Mouse (Mus musculus) liver, embryonic 12.5 days (tissue): ENCODE data around the gene Hyou1. TPM values are rescaled to one million over a fixed set of nuclear protein-coding genes. Genes with fewer than 3 reads are reported as not detected.
"Not testable (repeated sequence)": the region's sequence is repeated elsewhere in the genome, so short reads cannot be mapped to it uniquely, and the experiment has no call there.

Experiments
- ATAC-seq: fragments of 200-750 bp; cut with Nextera tagmentation; 2 replicates; pipeline ENCODE4 v1.8.0; 2017; ENCODE audit warnings: moderate number of reproducible peaks, mild to moderate bottlenecking, moderate library complexity
- H3K27ac ChIP-seq: fragments of 300-500 bp; sonication (generic); 2 replicates; pipeline ENCODE4 v1.5.1; 2016; ENCODE audit warnings: mild to moderate bottlenecking
- H3K27me3 ChIP-seq: fragments of 300-500 bp; sonication (generic); replicated peaks from 2 replicates; pipeline ENCODE4 v1.6.1; 2016; ENCODE audit warnings: mild to moderate bottlenecking, moderate library complexity
- H3K36me3 ChIP-seq: fragments of 300-500 bp; sonication (generic); 2 replicates; pipeline ENCODE4 v1.6.1; 2016; ENCODE audit warnings: mild to moderate bottlenecking, moderate library complexity
- H3K4me1 ChIP-seq: fragments of 300-500 bp; sonication (generic); 2 replicates; pipeline ENCODE4 v1.6.1; 2016
- H3K4me2 ChIP-seq: fragments of 300-500 bp; sonication (generic); 2 replicates; pipeline ENCODE4 v1.6.1; 2016; ENCODE audit warnings: mild to moderate bottlenecking, moderate library complexity
- H3K4me3 ChIP-seq: fragments of 300-500 bp; sonication (generic); 2 replicates; pipeline ENCODE4 v1.5.1; 2016; ENCODE audit warnings: mild to moderate bottlenecking, moderate library complexity
- H3K9ac ChIP-seq: fragments of 300-500 bp; sonication (generic); 2 replicates; pipeline ENCODE4 v1.6.1; 2016; ENCODE audit warnings: mild to moderate bottlenecking, moderate library complexity
- H3K9me3 ChIP-seq: fragments of 300-500 bp; sonication (generic); replicated peaks from 2 replicates; pipeline ENCODE4 v1.6.1; 2016; ENCODE audit warnings: mild to moderate bottlenecking, moderate library complexity
- WGBS: fragments of 180-500 bp; shearing (Covaris S2); methylation state at CpG from one replicate; pipeline ENCODE4 v1.1.7; 2016; ENCODE audit not compliant: insufficient replicate concordance; 5-methylcytosine and 5-hydroxymethylcytosine counted together
- polyA plus RNA-seq: library from polyadenylated mRNA; unstranded; fragments of >200 nt; fragmentation: Nextera tagmentation; extraction: Ambion mirVana; gene quantifications from 2 replicates; pipeline ENCODE4 v1.2.1, GENCODE M21; 2016

The Hyou1 gene
- polyA plus RNA-seq: 24.4 and 26.4 TPM in 2 replicates

DNA sequence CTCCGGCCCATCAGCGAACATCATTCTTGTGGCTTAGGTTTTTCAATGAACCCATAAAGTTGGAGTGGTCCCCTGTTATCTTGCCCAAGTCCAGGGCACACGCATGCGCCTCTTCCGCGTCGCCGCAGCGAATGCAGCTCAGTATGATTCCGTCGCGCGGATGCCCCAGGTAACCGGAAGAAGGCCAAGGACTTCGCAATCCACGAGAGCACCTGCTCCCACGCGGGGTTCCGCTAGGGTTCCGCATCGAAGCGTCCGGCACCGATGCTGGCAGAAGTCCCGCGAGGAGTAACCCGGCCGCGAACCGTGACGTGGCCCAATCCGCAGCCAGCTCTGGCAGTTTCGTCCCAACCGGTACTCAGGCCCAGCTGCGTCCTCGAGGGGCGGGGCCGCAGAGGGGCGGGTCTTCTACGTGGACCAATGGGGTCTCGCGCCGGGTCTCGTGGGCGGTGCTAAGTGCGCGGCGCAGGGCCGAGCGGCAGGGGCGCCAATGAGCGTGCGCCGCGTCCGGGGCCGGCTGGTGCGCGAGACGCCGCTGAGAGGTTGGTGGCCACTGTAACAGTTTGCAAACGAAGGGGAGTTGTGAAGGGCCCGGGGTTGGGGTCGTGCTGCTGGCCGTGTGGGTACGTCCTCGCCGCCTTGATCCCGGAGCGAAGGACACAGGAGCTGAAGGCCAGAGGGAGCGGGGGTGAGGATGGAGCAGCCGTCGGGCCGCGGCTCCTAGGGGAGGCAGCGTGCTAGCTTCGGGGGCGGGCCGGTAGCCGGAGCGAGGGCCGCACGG, at the start of gene Hyou1:
Gene Hyou1, plus strand, starts transcription at position 437 of the 781 bp plus-strand sequence.
- Histone ChIP-seq H3K36me3 (peaks cover 38% of the 10 kb centered on the region), H3K4me2 (peak within 1 kb of the TSS; percentile 92), H3K27ac (peak within 1 kb of the TSS; percentile 85), H3K4me3 (peak within 1 kb of the TSS; percentile 79), H3K9ac (peak within 1 kb of the TSS; percentile 86), H3K4me1 (peaks cover 34% of the 10 kb centered on the region), H3K9me3 (no peaks in the 10 kb centered on the region), H3K27me3 (no peaks in the 10 kb centered on the region)
- ATAC-seq: peak; percentile 94
- under 1% methylated on average over 83 of the region's 83 CpGs for WGBS

DNA sequence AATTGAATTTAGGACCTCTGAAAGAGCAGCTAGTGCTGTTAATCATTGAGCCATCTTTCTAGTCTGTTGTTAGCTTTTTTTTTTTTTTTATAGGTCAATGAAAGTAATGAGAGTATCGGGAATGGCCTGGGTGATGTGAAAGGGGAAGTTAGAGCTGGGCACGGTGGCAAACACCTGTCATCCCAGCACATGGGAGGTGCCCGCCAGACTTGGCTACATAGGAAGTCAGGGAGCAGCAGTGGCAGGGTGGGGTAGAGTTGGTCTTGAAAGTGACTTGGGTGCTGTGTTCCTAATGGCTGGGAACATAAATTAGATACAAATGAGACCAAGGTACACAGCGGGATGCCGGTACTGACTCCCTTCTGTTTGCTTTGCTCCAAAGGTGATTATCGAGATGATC, 48.6 kb upstream of the Hyou1 start:
- H3K4me3 ChIP-seq: no peak overlapping the region
- H3K4me2 ChIP-seq: no peak overlapping the region
- H3K9ac ChIP-seq: no peak overlapping the region
- no peaks in the 10 kb centered on the region for H3K9me3 ChIP-seq
- no peak overlapping the region for H3K27ac ChIP-seq
- 80% methylated on average over 6 of the region's 6 CpGs for whole genome bisulfite sequencing
- H3K36me3 ChIP-seq: peaks cover 69% of the 10 kb centered on the region
- no peak for ATAC-seq
- H3K27me3 ChIP-seq: no peaks in the 10 kb centered on the region
- H3K4me1 ChIP-seq: peaks cover 34% of the 10 kb centered on the region

DNA sequence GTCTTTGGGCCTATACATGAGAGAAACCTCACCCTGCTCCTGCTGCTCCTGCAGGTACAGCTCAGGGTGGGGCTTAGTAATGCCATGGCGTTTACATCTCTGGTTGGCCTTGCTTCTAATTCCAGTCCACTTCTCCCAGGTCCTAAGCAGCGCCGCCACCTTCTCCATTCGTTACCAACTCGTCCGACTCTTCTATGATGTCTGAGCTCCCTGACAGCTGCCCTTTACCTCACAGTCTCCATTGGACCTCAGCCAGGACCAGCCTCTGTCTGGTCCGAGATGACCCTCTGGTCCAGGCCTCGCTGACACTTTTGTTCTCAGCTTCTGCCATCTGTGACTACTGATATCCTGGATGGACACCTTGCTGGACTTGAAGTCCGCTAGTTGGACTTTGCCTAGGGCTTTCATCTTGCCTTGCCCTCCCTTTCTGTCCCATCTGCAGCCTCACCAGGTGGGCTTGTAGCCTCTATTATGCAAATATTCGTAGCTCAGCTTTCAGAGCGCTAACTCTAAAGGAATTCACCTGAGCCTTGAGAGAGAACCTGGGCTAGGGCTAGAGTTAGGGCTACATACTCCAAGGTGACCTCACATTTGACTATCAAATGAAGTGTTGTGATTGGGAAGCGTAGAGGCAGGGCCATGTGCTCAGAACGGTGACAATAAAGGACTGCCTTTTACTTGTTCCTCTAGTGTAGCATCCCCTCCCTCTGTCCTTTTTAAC, 46.2 kb upstream of the Hyou1 start:
- no peaks in the 10 kb centered on the region for H3K9me3 ChIP-seq
- no peak for ATAC-seq
- 90% methylated on average over 13 of the region's 13 CpGs for WGBS
- peak overlapping the region; percentile 65 for H3K9ac ChIP-seq
- peak overlapping the region; percentile 89 for H3K27ac ChIP-seq
- peak overlapping the region; percentile 66 for H3K4me2 ChIP-seq
- H3K4me3 ChIP-seq: peak overlapping the region; percentile 54
- H3K36me3 ChIP-seq: peaks cover 89% of the 10 kb centered on the region
- H3K4me1 ChIP-seq: peaks cover 33% of the 10 kb centered on the region
- no peaks in the 10 kb centered on the region for H3K27me3 ChIP-seq

DNA sequence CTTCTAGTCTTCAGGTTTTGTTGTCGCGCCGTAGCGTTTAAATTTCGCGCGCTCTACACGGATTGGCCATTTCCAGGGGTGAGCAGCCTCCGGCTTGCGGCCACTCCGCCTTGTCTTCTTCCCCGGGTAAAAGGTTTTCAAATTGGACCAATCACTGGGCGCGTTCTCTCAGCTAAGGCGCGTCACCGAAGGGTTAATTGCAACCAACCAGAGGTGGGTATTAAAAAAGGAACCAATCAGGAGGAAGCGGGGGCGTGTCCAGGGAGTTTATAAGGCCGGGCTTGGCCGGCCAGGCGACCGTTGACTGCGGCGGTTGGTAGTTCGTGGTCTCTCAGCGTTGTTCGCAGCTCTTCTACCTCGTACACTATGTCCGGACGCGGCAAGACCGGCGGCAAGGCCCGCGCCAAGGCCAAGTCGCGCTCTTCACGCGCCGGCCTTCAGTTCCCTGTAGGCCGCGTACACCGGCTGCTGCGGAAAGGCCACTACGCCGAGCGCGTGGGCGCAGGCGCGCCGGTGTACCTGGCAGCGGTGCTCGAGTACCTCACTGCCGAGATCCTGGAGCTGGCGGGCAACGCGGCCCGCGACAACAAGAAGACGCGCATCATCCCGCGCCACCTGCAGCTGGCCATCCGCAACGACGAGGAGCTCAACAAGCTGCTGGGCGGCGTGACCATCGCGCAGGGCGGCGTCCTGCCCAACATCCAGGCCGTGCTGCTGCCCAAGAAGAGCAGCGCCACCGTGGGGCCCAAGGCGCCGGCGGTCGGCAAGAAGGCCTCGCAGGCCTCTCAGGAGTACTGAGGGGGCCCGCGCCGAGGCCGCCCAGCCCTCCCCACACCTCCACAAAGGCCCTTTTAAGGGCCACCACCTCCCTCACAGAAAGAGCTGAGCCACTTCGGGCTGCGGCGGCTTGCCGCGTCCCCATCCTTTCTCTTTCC, 44.6 kb upstream of the Hyou1 start, which contains the start of gene H2afx:
Gene H2afx, plus strand, starts transcription at position 299 of the 935 bp plus-strand sequence.
- WGBS: under 1% methylated on average over 91 of the region's 91 CpGs
- no peaks in the 10 kb centered on the region for H3K9me3 ChIP-seq
- peak within 1 kb of the TSS; percentile 100 for H3K27ac ChIP-seq
- H3K4me1 ChIP-seq: peaks cover 46% of the 10 kb centered on the region
- ATAC-seq: peak; percentile 88
- peak within 1 kb of the TSS; percentile 84 for H3K4me2 ChIP-seq
- peak within 1 kb of the TSS; percentile 93 for H3K4me3 ChIP-seq
- peak within 1 kb of the TSS; percentile 99 for H3K9ac ChIP-seq
- H3K27me3 ChIP-seq: no peaks in the 10 kb centered on the region
- H3K36me3 ChIP-seq: peaks cover 90% of the 10 kb centered on the region

DNA sequence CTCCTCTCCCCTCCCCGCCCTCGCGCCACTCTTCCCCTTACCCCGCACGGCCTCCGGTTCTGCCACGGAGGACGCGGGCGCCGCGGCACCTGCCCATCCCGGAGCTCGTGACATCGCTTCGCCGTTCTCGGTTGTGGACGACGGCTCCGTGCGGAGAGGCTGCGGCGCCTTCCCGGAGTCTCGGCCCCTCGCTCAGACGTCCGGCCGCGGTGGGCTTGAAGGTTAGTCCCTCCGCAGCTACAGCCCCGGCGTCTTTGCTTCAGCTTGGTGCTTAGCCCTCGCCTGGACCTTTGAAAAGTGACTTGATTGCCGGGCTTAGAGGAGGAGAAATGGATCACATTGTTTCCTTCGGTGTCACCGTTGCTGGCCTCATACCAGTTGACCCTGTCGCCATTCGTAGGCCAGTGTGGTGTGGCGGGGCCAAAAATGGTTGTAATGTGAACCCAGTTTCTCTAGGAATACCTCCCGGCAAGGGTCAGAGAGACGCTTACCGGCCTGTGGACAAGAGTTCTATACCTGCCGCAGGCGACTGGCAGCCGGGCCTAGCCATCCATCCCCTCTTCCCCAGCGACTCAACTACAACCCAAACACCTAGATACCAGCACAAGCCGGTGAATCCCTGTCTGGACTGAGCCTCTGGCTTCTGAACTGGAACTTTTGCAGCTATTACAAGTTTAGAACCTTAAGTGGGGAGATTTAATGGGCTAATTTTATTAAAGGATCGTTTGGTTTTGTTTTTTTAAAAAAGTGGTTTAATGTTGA, 43.8 kb upstream of the Hyou1 start:
- Histone ChIP-seq H3K4me2 (peak overlapping the region; percentile 84), H3K4me3 (peak overlapping the region; percentile 93), H3K36me3 (peaks cover 90% of the 10 kb centered on the region), H3K9ac (peak overlapping the region; percentile 99), H3K27me3 (no peaks in the 10 kb centered on the region), H3K4me1 (peaks cover 54% of the 10 kb centered on the region), H3K9me3 (no peaks in the 10 kb centered on the region), H3K27ac (peak overlapping the region; percentile 100)
- peak; percentile 17 for ATAC-seq
- WGBS: under 1% methylated on average over 46 of the region's 50 CpGs

DNA sequence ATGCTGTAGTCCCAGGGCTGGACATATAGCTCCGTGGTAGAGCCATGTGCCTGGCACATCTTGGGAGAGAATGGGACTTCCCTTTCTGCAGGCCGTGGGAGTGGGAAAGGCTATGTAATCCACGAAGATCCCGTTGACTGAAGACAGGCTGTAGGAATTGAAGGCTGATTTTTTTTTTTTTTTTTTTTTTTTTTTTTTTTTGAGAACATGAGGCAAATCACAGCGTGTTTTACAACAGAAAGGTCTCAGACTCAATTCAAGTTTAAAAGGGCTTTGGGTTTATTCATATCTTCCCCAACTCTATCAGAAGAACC, 43.2 kb upstream of the Hyou1 start:
- H3K27ac ChIP-seq: peak overlapping the region; percentile 100
- peaks cover 90% of the 10 kb centered on the region for H3K36me3 ChIP-seq
- H3K9me3 ChIP-seq: no peaks in the 10 kb centered on the region
- H3K9ac ChIP-seq: peak overlapping the region; percentile 99
- H3K4me1 ChIP-seq: peaks cover 55% of the 10 kb centered on the region
- no peak for ATAC-seq
- no peaks in the 10 kb centered on the region for H3K27me3 ChIP-seq
- peak overlapping the region; percentile 93 for H3K4me3 ChIP-seq
- 2% methylated on average over 5 of the region's 5 CpGs for WGBS
- H3K4me2 ChIP-seq: peak overlapping the region; percentile 84

DNA sequence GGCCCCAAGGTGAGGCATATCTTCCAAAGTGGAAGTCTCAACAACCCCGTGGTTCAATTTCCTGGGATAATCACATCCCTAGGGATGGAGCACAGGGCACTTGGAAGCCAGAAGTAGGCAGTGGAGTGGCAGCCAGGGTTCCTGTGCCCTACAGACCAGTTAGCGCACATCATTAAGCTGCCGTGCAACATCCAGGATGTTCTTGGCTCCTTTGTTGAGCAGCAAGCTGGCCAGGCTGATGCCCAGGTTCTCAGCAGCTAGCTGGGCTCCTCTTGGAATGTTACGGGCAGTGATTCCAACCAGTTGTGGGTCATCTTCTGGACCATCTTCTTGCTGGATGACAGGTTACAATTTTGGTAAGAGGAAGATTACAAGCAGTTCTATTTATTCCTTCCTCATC, 42.8 kb upstream of the Hyou1 start:
- Histone ChIP-seq H3K27ac (peak overlapping the region; percentile 100), H3K4me1 (peaks cover 55% of the 10 kb centered on the region), H3K9ac (peak overlapping the region; percentile 99), H3K36me3 (peaks cover 90% of the 10 kb centered on the region), H3K4me3 (peak overlapping the region; percentile 93), H3K4me2 (peak overlapping the region; percentile 84)
- H3K27me3 ChIP-seq, H3K9me3 ChIP-seq, ATAC-seq: not testable (repeated sequence)
- WGBS: 26% methylated on average over 4 of the region's 4 CpGs

DNA sequence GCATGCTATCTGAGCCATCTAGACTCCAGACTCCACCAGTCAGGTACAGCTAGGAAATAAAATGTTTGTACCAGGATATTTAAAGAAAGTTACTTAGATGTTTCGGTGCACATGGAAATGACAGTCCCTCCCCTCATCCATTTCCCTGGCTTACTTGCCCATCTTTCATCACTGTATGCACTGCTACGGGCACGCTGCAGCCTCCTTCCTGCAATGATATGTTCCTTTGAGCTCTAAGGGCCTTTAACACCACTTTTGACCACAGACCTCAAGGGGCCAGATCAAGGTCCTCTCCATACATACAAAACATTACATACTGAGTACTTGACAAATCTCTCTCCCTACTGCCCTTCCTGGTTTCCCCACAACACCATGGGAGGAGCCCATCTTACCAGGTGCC, 42.3 kb upstream of the Hyou1 start:
- 51% methylated on average over 3 of the region's 3 CpGs for WGBS
- Histone ChIP-seq H3K36me3 (peaks cover 90% of the 10 kb centered on the region), H3K9me3 (no peaks in the 10 kb centered on the region), H3K4me3 (peak overlapping the region; percentile 93), H3K4me1 (peaks cover 55% of the 10 kb centered on the region), H3K4me2 (peak overlapping the region; percentile 84), H3K9ac (peak overlapping the region; percentile 99), H3K27ac (peak overlapping the region; percentile 100), H3K27me3 (no peaks in the 10 kb centered on the region)
- no peak for ATAC-seq

DNA sequence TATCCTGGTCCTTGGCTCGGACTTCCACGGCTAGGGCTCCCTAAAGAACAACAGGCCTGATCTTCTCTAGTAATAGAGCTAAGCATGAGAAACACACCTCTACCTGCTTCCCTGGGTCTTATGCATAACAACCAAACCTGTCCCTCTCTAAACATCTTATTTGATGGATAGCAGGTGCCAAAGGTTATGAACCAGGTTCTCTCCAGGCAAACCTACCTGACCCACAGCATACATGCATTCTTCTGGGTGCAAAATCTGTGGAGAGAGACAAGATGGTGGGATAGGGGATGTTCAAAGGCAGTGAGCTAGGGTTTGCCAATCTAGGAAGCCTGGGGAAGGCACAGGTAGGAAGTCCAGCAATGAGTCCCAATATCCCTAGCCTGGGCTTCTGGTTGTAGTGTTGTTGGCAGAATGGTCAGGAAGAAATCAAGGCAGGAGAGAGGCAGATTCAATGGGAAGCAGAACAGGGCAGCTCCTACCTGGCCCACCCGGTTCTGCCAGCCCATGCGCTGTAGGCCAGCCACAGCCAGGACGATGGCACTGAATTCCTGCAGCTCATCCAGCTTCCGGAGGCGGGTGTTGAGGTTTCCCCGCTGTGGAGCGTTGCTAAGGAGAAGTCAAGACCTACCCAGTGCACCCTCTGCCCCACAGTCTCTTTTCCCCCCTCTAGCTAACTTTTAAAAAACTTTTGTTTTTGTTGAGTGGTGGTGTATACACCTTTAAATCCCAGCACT, 41.7 kb upstream of the Hyou1 start:
- no peaks in the 10 kb centered on the region for H3K9me3 ChIP-seq
- WGBS: 73% methylated on average over 9 of the region's 9 CpGs
- peak overlapping the region; percentile 93 for H3K4me3 ChIP-seq
- peak overlapping the region; percentile 84 for H3K4me2 ChIP-seq
- peaks cover 84% of the 10 kb centered on the region for H3K36me3 ChIP-seq
- peak overlapping the region; percentile 99 for H3K9ac ChIP-seq
- H3K4me1 ChIP-seq: peaks cover 59% of the 10 kb centered on the region
- peak overlapping the region; percentile 100 for H3K27ac ChIP-seq
- H3K27me3 ChIP-seq: no peaks in the 10 kb centered on the region
- ATAC-seq: no peak

DNA sequence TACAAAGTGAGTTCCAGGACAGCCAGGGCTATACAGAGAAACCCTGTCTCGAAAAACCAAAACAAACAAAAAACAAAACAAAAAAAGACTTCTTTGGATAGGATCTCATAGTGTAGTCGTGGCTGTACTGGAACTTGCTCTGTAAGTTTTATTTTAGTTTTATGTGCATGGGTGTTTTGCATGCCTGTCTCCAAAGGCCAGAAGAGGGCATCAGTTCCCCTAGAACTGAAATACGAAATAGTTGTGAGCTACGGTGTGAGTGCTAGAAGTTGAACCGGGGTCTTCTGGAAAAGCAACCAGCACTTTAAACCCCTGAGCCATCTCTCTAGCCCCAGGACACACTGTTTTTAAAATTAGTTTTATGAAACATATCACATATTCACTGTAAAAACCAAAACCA, 40.7 kb upstream of the Hyou1 start:
- no peaks in the 10 kb centered on the region for H3K9me3 ChIP-seq
- peak overlapping the region; percentile 93 for H3K4me3 ChIP-seq
- ATAC-seq: no peak
- H3K36me3 ChIP-seq: peaks cover 74% of the 10 kb centered on the region
- WGBS: 72% methylated on average over 5 of the region's 5 CpGs
- peak overlapping the region; percentile 99 for H3K9ac ChIP-seq
- H3K4me1 ChIP-seq: peaks cover 58% of the 10 kb centered on the region
- peak overlapping the region; percentile 100 for H3K27ac ChIP-seq
- H3K27me3 ChIP-seq: no peaks in the 10 kb centered on the region
- peak overlapping the region; percentile 84 for H3K4me2 ChIP-seq
